Mouse (Mus musculus) heart, embryonic 14.5 days (tissue): ENCODE data around the gene Eml2. TPM values are rescaled to one million over a fixed set of nuclear protein-coding genes. Genes with fewer than 3 reads are reported as not detected.

Experiments used
- ATAC-seq: fragments of 200-750 bp; cut with Nextera tagmentation; 2 replicates; pipeline ENCODE4 v1.8.0; 2017; ENCODE audit warnings: low read depth, moderate TSS enrichment; ENCODE audit not compliant: insufficient number of reproducible peaks, insufficient read depth, low FRiP score
- H3K27ac ChIP-seq, 2 experiments: fragments of 200-500 bp in 1 of 2; fragments of 300-500 bp in 1 of 2; sonication (generic) in 1 of 2; replicated peaks in 1 of 2; 2 replicates each; pipeline ENCODE4 v1.5.1; 2012 to 2014; ENCODE audit warnings: low read depth in 2 of 2, low read length in 2 of 2, control low read depth in 1 of 2, mild to moderate bottlenecking in 1 of 2, mixed read lengths in 1 of 2; ENCODE audit not compliant: control insufficient read depth in 1 of 2, insufficient read depth in 1 of 2
- H3K27me3 ChIP-seq: fragments of 300-500 bp; sonication (generic); 2 replicates; pipeline ENCODE4 v1.6.1; 2014; ENCODE audit warnings: mild to moderate bottlenecking, low read length, control low read depth; ENCODE audit not compliant: control insufficient read depth, insufficient read depth
- H3K36me3 ChIP-seq: fragments of 300-500 bp; sonication (generic); 2 replicates; pipeline ENCODE4 v1.6.1; 2014; ENCODE audit warnings: mild to moderate bottlenecking, control low read depth, low read length, mixed read lengths; ENCODE audit not compliant: control insufficient read depth, insufficient read depth
- H3K4me1 ChIP-seq, 2 experiments: fragments of 200-500 bp in 1 of 2; fragments of 300-500 bp in 1 of 2; sonication (generic) in 1 of 2; 2 replicates each; pipeline ENCODE4 v1.6.1; 2012 to 2014; ENCODE audit warnings: low read length in 2 of 2, control low read depth in 1 of 2, mixed read lengths in 1 of 2; ENCODE audit not compliant: control insufficient read depth in 2 of 2, insufficient read depth in 2 of 2
- H3K4me2 ChIP-seq: fragments of 300-500 bp; sonication (generic); 2 replicates; pipeline ENCODE4 v1.6.1; 2014; ENCODE audit warnings: mild to moderate bottlenecking, low read length
- H3K4me3 ChIP-seq, 2 experiments: fragments of 200-500 bp in 1 of 2; fragments of 300-500 bp in 1 of 2; sonication (generic) in 1 of 2; 2 replicates each; pipeline ENCODE4 v1.5.1; 2012 to 2014; ENCODE audit warnings: low read length in 2 of 2, mild to moderate bottlenecking in 2 of 2, control low read depth in 1 of 2, low read depth in 1 of 2, moderate library complexity in 1 of 2; ENCODE audit not compliant: control insufficient read depth in 1 of 2, insufficient read depth in 1 of 2
- H3K9ac ChIP-seq: fragments of 300-500 bp; sonication (generic); 2 replicates; pipeline ENCODE4 v1.6.1; 2014; ENCODE audit warnings: mild to moderate bottlenecking, low read length
- H3K9me3 ChIP-seq: fragments of 300-500 bp; sonication (generic); 2 replicates; pipeline ENCODE4 v1.6.1; 2016; ENCODE audit warnings: low read length, control low read depth; ENCODE audit not compliant: control insufficient read depth
- WGBS: fragments of 180-500 bp; shearing (Covaris S2); extraction: QIAGEN DNeasy Blood & Tissue Kit; methylation state at CpG from one replicate; pipeline ENCODE4 v1.1.7; 2014; 5-methylcytosine and 5-hydroxymethylcytosine counted together
- microRNA counts: library from miRNA; unstranded; fragments of <30 nt; microRNA quantifications from one replicate; lab custom pipeline; 2016
- microRNA-seq: library from miRNA; unstranded; fragments of <30 nt; microRNA quantifications from one replicate; pipeline ENCODE4, GENCODE M21; 2016
- polyA plus RNA-seq: library from polyadenylated mRNA; unstranded; fragments of >200 nt; fragmentation: Nextera tagmentation; extraction: Ambion mirVana; gene quantifications from 2 replicates; pipeline ENCODE4 v1.2.1, GENCODE M21; 2014

The Eml2 gene
- polyA plus RNA-seq, 1 experiment from 2014 or later: 8.3 TPM

DNA sequence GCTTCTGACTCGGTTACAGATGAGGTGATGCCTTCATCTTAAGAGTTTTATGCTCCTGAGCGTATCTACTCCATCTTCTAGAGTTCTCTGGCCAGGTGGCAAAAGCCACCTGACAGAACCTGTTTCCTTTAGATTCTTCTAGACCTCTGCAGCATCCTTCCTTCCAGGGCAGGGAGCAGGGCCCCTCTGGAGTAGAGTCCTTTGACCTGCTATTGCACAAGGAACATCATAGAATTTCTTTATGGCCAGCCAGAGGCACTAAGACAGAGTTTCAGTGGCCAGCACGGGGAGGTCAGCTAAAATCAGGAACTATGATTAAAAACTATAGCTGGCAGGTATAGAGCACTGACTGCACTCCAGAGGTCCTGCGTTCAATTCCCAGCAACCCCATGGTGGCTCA is 75.9 kb downstream of the Eml2 start:
- Histone ChIP-seq H3K27ac (no peak overlapping the region), H3K27me3 (no peaks in the 10 kb centered on the region), H3K4me1 (no peaks in the 10 kb centered on the region), H3K4me2 (no peak overlapping the region), H3K36me3 (peaks cover 28% of the 10 kb centered on the region), H3K9me3 (no peaks in the 10 kb centered on the region), H3K9ac (no peak overlapping the region), H3K4me3 (no peak overlapping the region)
- WGBS: 80% methylated on average over 4 of the region's 4 CpGs
- no peak for ATAC-seq

- 64% methylated on average over 5 of the region's 5 CpGs for WGBS
- Histone ChIP-seq H3K9me3 (no peaks in the 10 kb centered on the region), H3K36me3 (peaks cover 38% of the 10 kb centered on the region), H3K4me2 (no peak overlapping the region), H3K4me1 (no peaks in the 10 kb centered on the region), H3K27me3 (no peaks in the 10 kb centered on the region), H3K9ac (no peak overlapping the region), H3K27ac (no peak overlapping the region), H3K4me3 (no peak overlapping the region)
- no peak for ATAC-seq
These were observed 77.2 kb downstream of the Eml2 start for GRCm38 (mm10) chr7:19253437-19253836.

DNA sequence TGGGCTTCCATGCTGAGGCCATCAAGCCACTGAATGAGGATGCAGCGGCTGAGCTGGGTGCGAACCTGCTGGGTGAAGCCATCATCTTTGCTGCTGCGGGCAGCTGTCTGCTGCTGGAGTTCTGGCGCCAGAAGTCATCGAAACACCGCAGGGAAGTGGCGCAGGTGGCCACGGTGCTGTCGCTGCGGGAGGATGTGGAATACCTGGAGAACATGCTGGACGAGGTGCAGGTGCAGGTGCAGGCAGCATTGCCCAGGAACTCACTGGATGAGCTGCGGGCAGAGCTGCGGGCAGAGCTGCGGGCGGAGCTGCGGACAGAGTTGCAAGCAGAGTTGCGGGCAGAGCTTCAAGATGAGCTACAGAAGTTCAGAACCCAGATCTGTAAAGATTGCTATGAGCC is 79.2 kb downstream of the Eml2 start:
- H3K4me1 ChIP-seq: no peaks in the 10 kb centered on the region
- no peaks in the 10 kb centered on the region for H3K27me3 ChIP-seq
- H3K36me3 ChIP-seq: peaks cover 58% of the 10 kb centered on the region
- no peak overlapping the region for H3K27ac ChIP-seq
- H3K9me3 ChIP-seq: no peaks in the 10 kb centered on the region
- ATAC-seq: no peak
- 80% methylated on average over 17 of the region's 17 CpGs for WGBS
- no peak overlapping the region for H3K4me2 ChIP-seq
- no peak overlapping the region for H3K4me3 ChIP-seq
- no peak overlapping the region for H3K9ac ChIP-seq

MicroRNAs encoded within 50 kb of the gene (microRNA counts, 519-probe panel; counts per million panel counts)
- 322 counts per million, percentile 70 among the panel's probes with 10 or more counts for microRNA mmu-miR-330 (lab: Ali Mortazavi, UCI)

Small RNA genes lying within 50 kb of the gene (microRNA-seq; reads per million reads assigned to microRNA genes)
- gene Mir330: 461 reads per million, percentile 72 among the genes with 10 or more reads in this experiment

Other genes starting within 250 kb of the Eml2 start
- gene Nanos2, start 189.0 kb upstream of the Eml2 start, polyA plus RNA-seq: not detected in 2 replicates
- 1.3 and 1.6 TPM in 2 replicates for gene Mypop, start 185.2 kb upstream of the Eml2 start, polyA plus RNA-seq
- gene Irf2bp1, start 172.4 kb upstream of the Eml2 start, polyA plus RNA-seq: 14.8 and 17.8 TPM in 2 replicates
- not detected in 2 replicates for gene Foxa3, start 152.9 kb upstream of the Eml2 start, polyA plus RNA-seq
- gene Sympk, start 152.0 kb upstream of the Eml2 start, polyA plus RNA-seq: 15.8 and 16.3 TPM in 2 replicates
- not detected in 2 replicates for gene Rsph6a, start 121.7 kb upstream of the Eml2 start, polyA plus RNA-seq
- 19.6 and 20.4 TPM in 2 replicates for gene Dmwd, start 100.2 kb upstream of the Eml2 start, polyA plus RNA-seq
- gene Dmpk, start 92.6 kb upstream of the Eml2 start, polyA plus RNA-seq: 31.1 and 36.0 TPM in 2 replicates
- gene Six5, start 81.8 kb upstream of the Eml2 start, polyA plus RNA-seq: 7.3 and 8.3 TPM in 2 replicates
- 1.2 TPM in 2 replicates for gene Gm4969, start 58.1 kb upstream of the Eml2 start, polyA plus RNA-seq
- gene Fbxo46, start 56.6 kb upstream of the Eml2 start, polyA plus RNA-seq: 5.5 and 5.6 TPM in 2 replicates
- gene Qpctl, start 27.1 kb upstream of the Eml2 start, polyA plus RNA-seq: 7.0 and 7.8 TPM in 2 replicates
- 104 and 111 TPM in 2 replicates for gene Snrpd2, start 26.7 kb upstream of the Eml2 start, polyA plus RNA-seq
- 51.5 and 52.6 TPM in 2 replicates for gene Gipr, start 10.3 kb upstream of the Eml2 start, polyA plus RNA-seq
- gene Gpr4, start 36.1 kb downstream of the Eml2 start, polyA plus RNA-seq: 1.6 and 1.9 TPM in 2 replicates
- 36.5 and 38.6 TPM in 2 replicates for gene Opa3, start 51.9 kb downstream of the Eml2 start, polyA plus RNA-seq
- 66.1 and 68.9 TPM in 2 replicates for gene Vasp, start 95.4 kb downstream of the Eml2 start, polyA plus RNA-seq
- gene Ppm1n, start 103.6 kb downstream of the Eml2 start, polyA plus RNA-seq: 0.20 TPM in 1 of 2 replicates, not detected in the other
- 39.2 and 43.6 TPM in 2 replicates for gene Rtn2, start 106.2 kb downstream of the Eml2 start, polyA plus RNA-seq
- gene Fosb, start 133.6 kb downstream of the Eml2 start, polyA plus RNA-seq: 0.22 TPM in 1 of 2 replicates, not detected in the other
- gene Ercc1, start 168.4 kb downstream of the Eml2 start, polyA plus RNA-seq: 60.0 and 68.7 TPM in 2 replicates
- gene Cd3eap, start 183.1 kb downstream of the Eml2 start, polyA plus RNA-seq: 12.7 and 15.7 TPM in 2 replicates
- 15.2 and 15.4 TPM in 2 replicates for gene Ppp1r13l, start 183.3 kb downstream of the Eml2 start, polyA plus RNA-seq
- gene Ercc2, start 205.6 kb downstream of the Eml2 start, polyA plus RNA-seq: 4.8 and 6.6 TPM in 2 replicates
- 1.8 and 1.9 TPM in 2 replicates for gene Klc3, start 227.7 kb downstream of the Eml2 start, polyA plus RNA-seq
- gene Ckm, start 228.4 kb downstream of the Eml2 start, polyA plus RNA-seq: 910 and 1,062 TPM in 2 replicates